Mouse (Mus musculus) MEL (cell line): Measurements from ENCODE around the gene Polr1e.

Experiments
- CTCF ChIP-seq, 3 experiments: IDR thresholded peaks in 2 of 3; conservative IDR thresholded peaks in 1 of 3; 2 replicates each; pipeline ENCODE4 v1.5.1; 2011 to 2012; ENCODE audit warnings: low read length in 3 of 3, low read depth in 2 of 3, mild to moderate bottlenecking in 2 of 3, improper control_type of control experiment in 1 of 3, inconsistent platforms in 1 of 3, mixed read lengths in 1 of 3, moderate library complexity in 1 of 3; ENCODE audit not compliant: control insufficient read depth in 1 of 3, insufficient read depth in 1 of 3, poor library complexity in 1 of 3, severe bottlenecking in 1 of 3
- EP300 ChIP-seq, 2 experiments: IDR thresholded peaks; 2 replicates each; pipeline ENCODE4 v1.6.1; 2011; ENCODE audit warnings: improper control_type of control experiment in 2 of 2, low read length in 2 of 2, low read depth in 1 of 2, mild to moderate bottlenecking in 1 of 2
- MAFK ChIP-seq: IDR thresholded peaks from 2 replicates; pipeline ENCODE4 v1.6.1; 2011; ENCODE audit warnings: low read depth, mild to moderate bottlenecking, low read length, improper control_type of control experiment, borderline replicate concordance
- MAX ChIP-seq: IDR thresholded peaks from 2 replicates; pipeline ENCODE4 v1.6.1; 2011; ENCODE audit warnings: low read length, improper control_type of control experiment
- POLR2A ChIP-seq, 2 experiments: IDR thresholded peaks; 2 replicates each; pipeline ENCODE4 v1.6.1; 2011 to 2012; ENCODE audit warnings: low read length in 2 of 2, mild to moderate bottlenecking in 2 of 2, control low read depth in 1 of 2, improper control_type of control experiment in 1 of 2, low read depth in 1 of 2, moderate library complexity in 1 of 2; ENCODE audit not compliant: control insufficient read depth in 1 of 2, insufficient read depth in 1 of 2, poor library complexity in 1 of 2
- POLR2AphosphoS2 ChIP-seq: IDR thresholded peaks from 2 replicates; pipeline ENCODE4 v1.6.1; 2011; ENCODE audit warnings: low read length, improper control_type of control experiment
- RAD21 ChIP-seq: IDR thresholded peaks from 2 replicates; pipeline ENCODE4 v1.6.1; 2011; ENCODE audit warnings: mild to moderate bottlenecking, low read depth, low read length, improper control_type of control experiment
- TAL1 ChIP-seq: IDR thresholded peaks from 2 replicates; pipeline ENCODE4 v1.6.1; 2012; ENCODE audit warnings: mild to moderate bottlenecking, inconsistent platforms, low read length, moderate library complexity, mixed read lengths
- TBP ChIP-seq: IDR thresholded peaks from 2 replicates; pipeline ENCODE4 v1.8.0; 2011; ENCODE audit warnings: low read depth, low read length, improper control_type of control experiment
- UBTF ChIP-seq: IDR thresholded peaks from 2 replicates; pipeline ENCODE4 v1.6.1; 2012; ENCODE audit warnings: low read depth, mild to moderate bottlenecking, inconsistent platforms, low read length, improper control_type of control experiment, moderate library complexity, borderline replicate concordance; ENCODE audit not compliant: insufficient read depth
- USF2 ChIP-seq, 2 experiments: IDR thresholded peaks; 2 replicates each; pipeline ENCODE4 v1.6.1; 2011 to 2012; ENCODE audit warnings: improper control_type of control experiment in 2 of 2, low read length in 2 of 2, borderline replicate concordance in 1 of 2, inconsistent platforms in 1 of 2, low read depth in 1 of 2, mild to moderate bottlenecking in 1 of 2; ENCODE audit not compliant: insufficient read depth in 1 of 2
- ZC3H11A ChIP-seq: IDR thresholded peaks from 2 replicates; pipeline ENCODE4 v1.6.1; 2012; ENCODE audit warnings: low read depth, mild to moderate bottlenecking, inconsistent platforms, low read length, improper control_type of control experiment
- ZMIZ1 ChIP-seq: IDR thresholded peaks from 2 replicates; pipeline ENCODE4 v1.6.1; 2012; ENCODE audit warnings: low read depth, mild to moderate bottlenecking, inconsistent platforms, low read length, improper control_type of control experiment, moderate library complexity

- no peak for TF ChIP-seq USF2 (IDR thresholded peaks at IDR 0.05; ENCODE audit: borderline replicate concordance in 1 of 2, insufficient read depth in 1 of 2, low read depth in 1 of 2, low read length in 2 of 2)
- TF ChIP-seq ZC3H11A, result no peak
- no peak for TF ChIP-seq CTCF (IDR thresholded peaks at IDR 0.05 in 2 of 3, conservative IDR thresholded peaks at IDR 0.05 in 1 of 3; ENCODE audit: control insufficient read depth in 1 of 3, insufficient read depth in 1 of 3, low read depth in 2 of 3, low read length in 3 of 3, poor library complexity in 1 of 3, severe bottlenecking in 1 of 3)
- TF ChIP-seq TAL1, result no peak
- TF ChIP-seq TBP, result no peak
- no peak for TF ChIP-seq UBTF
- TF ChIP-seq POLR2A (IDR thresholded peaks at IDR 0.05; ENCODE audit: control insufficient read depth in 1 of 2, insufficient read depth in 1 of 2, low read depth in 1 of 2, low read length in 2 of 2, poor library complexity in 1 of 2), result no peak
- TF ChIP-seq MAX, result no peak
- no peak for TF ChIP-seq MAFK
- no peak for TF ChIP-seq ZMIZ1
- no peak for TF ChIP-seq POLR2AphosphoS2
- no peak for TF ChIP-seq RAD21
- TF ChIP-seq EP300 (IDR thresholded peaks at IDR 0.05; ENCODE audit: low read depth in 1 of 2, low read length in 2 of 2), result no peak
Measured at GRCm38 (mm10) chr4:45032586-45032985, 14.2 kb downstream of the Polr1e start.
